Mouse (Mus musculus) telencephalon, adult 2 months (tissue): ENCODE measurements around the gene Gm20388.

Experiments
- DNase-seq: peaks from one replicate; pipeline ENCODE4 v3.0.0-alpha.2; 2011; ENCODE audit warnings: low read depth, low spot score

Gene Gm20388

GRCm38 (mm10) chr8:120916831-120917435, 1006.3 kb downstream of the Gm20388 start:
- DNase-seq, result no peak

- DNase-seq, result no peak
These were observed 1009.9 kb downstream of the Gm20388 start for GRCm38 (mm10) chr8:120920527-120920926.

DNA sequence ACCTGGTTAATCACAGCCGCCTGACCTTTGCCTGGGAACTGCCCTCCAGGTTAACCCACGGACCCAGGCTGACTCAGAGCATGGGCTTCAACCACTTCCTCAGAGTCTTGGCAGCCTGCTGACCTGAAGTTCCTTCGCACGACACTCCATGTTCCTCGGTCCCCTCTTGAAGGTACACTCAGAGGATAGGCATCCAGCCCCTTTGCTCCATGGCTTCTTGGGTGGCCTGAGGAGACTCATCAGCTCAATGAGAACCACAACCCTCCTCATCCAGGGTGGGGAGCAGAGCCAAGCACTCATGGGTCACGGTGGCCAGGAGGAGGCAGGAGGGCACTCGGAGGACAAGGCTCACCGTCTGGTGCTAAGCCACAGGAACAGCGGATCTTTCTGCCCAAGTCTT, 1015.6 kb downstream of the Gm20388 start:
- no peak for DNase-seq

DNA sequence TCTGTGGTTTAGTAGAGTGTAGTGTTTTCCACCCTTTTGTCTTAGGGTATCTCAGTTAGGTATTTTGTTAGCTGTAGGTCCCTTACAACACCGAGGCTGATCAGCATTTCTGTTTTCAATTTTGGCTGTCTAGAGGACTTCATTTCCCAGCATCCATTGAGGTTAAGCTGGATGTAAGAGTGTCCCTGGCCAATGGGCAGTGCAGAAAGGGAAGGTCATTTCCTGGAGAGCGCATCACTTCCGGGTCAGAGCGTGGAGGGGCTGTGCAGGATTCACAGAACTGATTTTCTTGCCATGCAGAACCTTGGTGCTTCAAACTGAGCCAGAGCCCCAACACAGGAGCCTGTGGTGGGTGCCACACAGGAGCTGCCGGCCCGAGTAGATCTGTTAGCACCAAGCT, 1017.4 kb downstream of the Gm20388 start:
- DNase-seq, result no peak

DNA sequence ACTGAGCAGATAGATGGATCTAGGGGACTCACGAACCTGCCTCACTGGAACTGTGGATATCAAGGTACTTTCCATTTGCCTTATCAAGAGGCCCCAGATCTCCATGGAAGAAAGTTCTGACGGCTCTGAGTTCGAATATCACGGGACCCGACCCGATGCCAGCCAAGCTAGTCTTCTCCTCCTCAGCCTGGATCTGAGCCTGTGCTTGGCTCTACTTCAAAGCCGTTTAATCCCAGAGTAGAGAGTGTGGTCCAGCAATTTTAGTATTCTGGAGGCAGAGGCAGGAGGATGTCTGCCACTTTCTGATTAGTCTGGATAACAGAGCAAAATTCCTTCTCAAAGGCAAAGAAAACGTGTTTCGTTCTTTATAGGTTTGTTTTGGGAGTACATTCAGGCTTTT, 1024.0 kb downstream of the Gm20388 start:
- no peak for DNase-seq

GRCm38 (mm10) chr8:120936685-120937084, 1026.0 kb downstream of the Gm20388 start:
- DNase-seq, result no peak

GRCm38 (mm10) chr8:120937474-120937873, 1026.8 kb downstream of the Gm20388 start:
- no peak for DNase-seq

GRCm38 (mm10) chr8:120940287-120940686, 1029.6 kb downstream of the Gm20388 start:
- DNase-seq, result no peak

DNA sequence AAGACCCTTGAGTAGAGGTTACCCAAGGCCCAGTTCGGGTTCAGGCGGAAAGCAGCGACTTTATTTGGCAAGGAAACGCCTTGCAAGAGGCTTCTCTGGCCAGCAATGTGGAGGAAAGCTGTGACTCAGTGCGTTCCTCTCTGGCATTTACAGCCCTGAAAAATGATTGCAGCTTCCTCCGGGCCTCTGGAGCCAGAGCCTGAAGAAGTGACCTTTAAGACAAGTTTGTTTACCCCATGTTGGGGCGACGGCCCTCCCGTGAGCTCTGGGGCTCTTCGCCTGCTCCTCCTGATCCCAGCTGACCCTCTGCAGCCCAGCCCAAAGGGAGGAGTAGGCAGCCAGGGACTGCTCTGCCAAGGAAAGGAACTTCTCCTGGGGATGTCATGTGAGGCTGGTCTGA, 1036.6 kb downstream of the Gm20388 start:
- DNase-seq, result no peak

DNA sequence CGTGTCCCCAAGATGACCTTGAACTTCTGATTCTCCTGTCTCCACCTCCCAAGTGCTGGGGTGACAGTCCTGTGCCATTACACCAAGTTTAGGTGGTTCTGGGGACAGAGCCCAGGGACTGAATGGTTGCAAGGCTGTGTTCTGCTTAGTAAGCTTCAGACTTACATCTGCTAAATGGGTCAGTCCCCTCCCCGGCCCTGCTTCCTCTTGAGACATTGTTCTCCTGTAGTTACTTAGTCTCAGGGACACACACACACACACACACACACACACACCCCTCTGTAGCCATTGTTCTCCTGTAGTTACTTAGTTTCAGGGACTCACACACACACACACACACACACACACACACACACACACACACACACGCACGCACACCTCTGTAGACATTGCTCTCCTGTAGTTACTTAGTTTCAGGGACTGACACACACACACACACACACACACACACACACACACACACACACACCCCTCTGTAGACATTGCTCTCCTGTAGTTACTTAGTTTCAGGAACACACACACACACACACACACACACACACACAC, 1037.5 kb downstream of the Gm20388 start:
- no peak for DNase-seq

GRCm38 (mm10) chr8:120948620-120949491, 1038.2 kb downstream of the Gm20388 start:
- no peak for DNase-seq

DNA sequence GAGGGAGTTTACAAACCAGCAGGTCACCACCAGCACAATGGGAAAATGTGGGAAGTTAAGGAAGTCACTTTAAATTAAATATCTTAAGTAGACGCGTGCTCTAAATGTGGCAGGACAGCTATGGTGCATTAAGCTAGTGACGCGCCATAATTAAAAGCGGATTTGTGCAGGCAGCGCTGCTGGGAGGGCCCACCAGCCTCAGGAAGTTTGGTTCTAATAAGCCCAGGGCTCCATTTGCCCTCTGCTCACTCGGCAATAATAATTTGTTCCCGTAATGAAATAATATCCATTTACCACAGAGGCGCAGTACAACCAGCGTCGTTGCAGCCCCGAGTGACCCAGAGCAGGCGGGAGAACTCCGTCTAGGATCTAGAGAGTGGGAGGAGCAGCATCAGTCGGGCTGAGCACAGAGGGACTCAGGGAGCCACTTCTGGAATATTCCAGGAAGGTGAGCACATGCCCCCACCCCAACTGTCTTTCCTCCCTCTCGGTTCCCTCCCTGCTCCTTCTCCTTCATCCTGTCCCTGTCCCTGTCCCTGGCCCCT, 1040.1 kb downstream of the Gm20388 start:
- DNase-seq, result no peak

DNA sequence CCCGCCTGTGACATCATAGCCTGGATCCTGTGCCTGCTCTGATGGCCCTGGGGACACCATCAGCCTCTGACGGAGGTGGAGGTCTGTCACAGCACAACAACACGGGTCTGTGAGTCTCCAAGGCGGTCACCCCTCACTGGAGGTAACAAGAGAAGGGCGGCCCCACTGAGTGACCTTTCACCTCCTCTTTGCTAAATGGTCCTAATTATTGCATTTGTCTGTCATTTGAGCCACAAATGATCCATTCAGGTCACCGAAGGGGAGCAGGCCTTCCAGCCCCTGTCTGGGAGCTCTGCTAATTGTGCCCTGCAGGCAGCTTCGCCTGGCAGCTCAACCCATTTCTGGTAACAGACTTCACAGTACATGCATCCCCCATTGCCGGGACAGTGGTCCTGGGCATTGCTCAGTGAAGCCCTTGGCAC, 1048.8 kb downstream of the Gm20388 start:
- DNase-seq, result no peak

DNA sequence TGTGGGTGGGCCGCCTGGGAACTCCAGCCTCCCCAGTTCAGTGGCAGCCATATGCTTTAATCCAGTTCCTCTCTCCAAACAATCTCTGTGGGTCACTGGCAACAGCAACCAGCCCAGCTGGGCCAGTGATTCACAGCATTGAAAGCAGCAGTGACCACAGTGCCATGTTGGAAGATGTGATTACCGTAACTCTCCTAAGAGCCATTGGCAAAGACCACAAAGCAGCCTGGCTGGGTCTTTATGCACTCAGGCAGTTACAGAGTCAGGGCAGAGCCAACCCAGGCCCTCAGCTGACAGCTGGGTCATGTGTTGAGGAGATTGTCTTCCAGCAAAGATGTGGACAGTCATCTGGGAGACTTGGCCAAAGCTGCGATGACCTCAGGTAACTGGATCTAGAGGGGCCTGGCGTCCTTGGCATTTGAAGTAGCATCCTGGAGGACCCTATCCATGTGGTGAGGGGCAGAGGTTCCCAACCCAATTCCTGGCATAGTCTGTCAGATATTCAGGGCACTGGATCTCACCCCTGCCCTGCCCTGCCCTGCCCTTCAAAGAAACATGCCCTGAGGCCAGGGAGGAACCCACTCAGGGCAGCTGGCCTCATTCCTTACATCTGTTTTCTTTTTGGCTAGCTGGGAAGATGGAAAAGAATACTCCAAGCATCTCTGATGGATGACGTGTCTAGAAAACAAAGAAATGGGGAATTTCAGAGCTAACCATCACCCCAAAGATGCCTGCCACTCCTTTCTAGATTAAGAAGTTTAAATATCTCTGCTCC, 1052.2 kb downstream of the Gm20388 start:
- no peak for DNase-seq

- no peak for DNase-seq
These were observed 1055.9 kb downstream of the Gm20388 start for GRCm38 (mm10) chr8:120966557-120966956.

- DNase-seq, result no peak
These were observed 1057.7 kb downstream of the Gm20388 start for GRCm38 (mm10) chr8:120968308-120968707.

DNA sequence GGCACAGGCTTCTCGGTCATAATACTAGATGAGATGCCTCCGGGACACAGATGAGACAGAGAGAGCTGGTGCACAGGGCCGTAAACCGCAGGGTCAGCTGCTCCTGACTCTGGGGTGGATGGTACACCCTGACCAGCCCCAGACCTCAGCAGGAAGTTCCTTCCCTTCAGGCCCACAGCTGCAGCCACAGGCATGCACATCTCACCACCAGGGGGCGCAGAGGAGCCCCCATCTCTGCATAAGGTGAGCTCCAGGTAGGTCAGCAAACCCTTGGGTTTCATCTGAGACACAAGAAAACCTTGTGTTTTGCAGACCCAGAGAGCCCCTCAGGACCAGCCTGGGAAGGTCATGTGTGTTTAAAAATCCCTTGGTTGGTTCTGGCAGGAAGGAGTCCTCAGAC, 1059.7 kb downstream of the Gm20388 start:
- DNase-seq, result no peak

GRCm38 (mm10) chr8:120971691-120972469, 1061.2 kb downstream of the Gm20388 start:
- DNase-seq, result no peak

DNA sequence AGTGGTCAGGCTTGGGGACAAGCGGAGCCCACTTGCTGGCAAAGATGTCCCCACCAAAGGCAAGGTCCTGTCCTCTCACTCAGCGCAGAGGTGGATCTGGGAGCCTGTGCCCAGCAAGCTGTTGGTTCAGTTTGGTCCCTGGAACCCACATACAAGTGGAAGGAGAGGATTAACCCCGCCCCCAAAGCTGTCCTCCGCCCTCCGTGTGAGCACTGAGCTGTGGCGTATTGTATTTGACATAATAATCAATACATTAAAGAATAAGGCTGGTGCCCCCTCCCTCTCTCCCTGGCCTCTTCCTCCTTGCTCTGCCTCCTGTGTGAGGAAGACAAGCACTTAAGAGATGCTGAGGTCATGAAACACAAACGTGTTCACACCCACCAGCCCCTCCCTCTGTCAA, 1062.4 kb downstream of the Gm20388 start:
- no peak for DNase-seq

DNA sequence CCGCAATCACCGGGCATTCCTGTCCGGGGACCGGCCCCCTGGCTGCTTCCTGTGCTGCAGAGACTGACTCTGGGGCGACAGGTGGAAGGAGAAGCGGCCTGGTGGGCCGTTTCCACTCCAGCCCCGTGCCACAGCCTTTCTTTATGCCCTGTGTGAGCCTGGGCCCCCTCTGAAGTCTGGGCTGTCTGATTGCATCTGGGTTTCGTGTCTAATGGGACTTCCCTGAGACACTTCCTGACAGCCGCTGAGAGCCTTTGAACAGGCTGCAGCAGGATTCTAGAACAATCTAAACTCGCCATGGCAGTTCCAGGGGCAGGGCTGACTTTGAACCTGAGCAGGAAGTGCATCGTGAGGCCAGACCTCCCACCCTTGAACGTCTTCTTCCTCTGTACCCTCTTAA, 1066.5 kb downstream of the Gm20388 start:
- DNase-seq, result no peak

- no peak for DNase-seq
These were observed 1068.6 kb downstream of the Gm20388 start for GRCm38 (mm10) chr8:120979210-120979609.
